Mouse (Mus musculus) lung, embryonic 14.5 days (tissue): ENCODE data around the gene Iqsec1. TPM values are rescaled to one million over a fixed set of nuclear protein-coding genes. Genes with fewer than 3 reads are reported as not detected.
A peak's percentile ranks its signal among the peaks of the same experiment; 100 is the strongest.

Experiments used
- ATAC-seq: fragments of 200-750 bp; cut with Nextera tagmentation; 2 replicates; pipeline ENCODE4 v1.8.0; 2017; ENCODE audit warnings: mild to moderate bottlenecking, moderate TSS enrichment, moderate library complexity; ENCODE audit not compliant: insufficient read depth
- DNase-seq: peaks from one replicate; pipeline ENCODE4 v3.0.0-alpha.2; 2015
- H3K27ac ChIP-seq: fragments of 300-500 bp; sonication (generic); 2 replicates; pipeline ENCODE4 v1.5.1; 2014; ENCODE audit warnings: low read depth, mild to moderate bottlenecking, moderate library complexity
- H3K27me3 ChIP-seq: fragments of 300-500 bp; sonication (generic); 2 replicates; pipeline ENCODE4 v1.6.1; 2014; ENCODE audit warnings: low read length, control low read depth; ENCODE audit not compliant: insufficient read depth
- H3K36me3 ChIP-seq: fragments of 300-500 bp; sonication (generic); 2 replicates; pipeline ENCODE4 v1.6.1; 2014; ENCODE audit warnings: control low read depth; ENCODE audit not compliant: insufficient read depth
- H3K4me1 ChIP-seq: fragments of 300-500 bp; sonication (generic); 2 replicates; pipeline ENCODE4 v1.6.1; 2014; ENCODE audit warnings: antibody characterized with exemption, control low read depth; ENCODE audit not compliant: insufficient read depth
- H3K4me2 ChIP-seq: fragments of 300-500 bp; sonication (generic); 2 replicates; pipeline ENCODE4 v1.6.1; 2014; ENCODE audit warnings: mild to moderate bottlenecking
- H3K4me3 ChIP-seq: fragments of 300-500 bp; sonication (generic); 2 replicates; pipeline ENCODE4 v1.5.1; 2014; ENCODE audit warnings: low read depth, low read length
- H3K9ac ChIP-seq: fragments of 300-500 bp; sonication (generic); 2 replicates; pipeline ENCODE4 v1.6.1; 2014
- H3K9me3 ChIP-seq: fragments of 300-500 bp; sonication (generic); 2 replicates; pipeline ENCODE4 v1.6.1; 2016; ENCODE audit warnings: low read depth, low read length, control low read depth
- CTCF ChIP-seq: IDR thresholded peaks from 2 replicates; pipeline ENCODE4 v1.5.1; 2016; ENCODE audit warnings: antibody characterized with exemption, low read depth
- WGBS: fragments of 180-500 bp; shearing (Covaris S2); extraction: QIAGEN DNeasy Blood & Tissue Kit; methylation state at CpG from one replicate; pipeline ENCODE4 v1.1.7; 2014; 5-methylcytosine and 5-hydroxymethylcytosine counted together
- polyA plus RNA-seq: library from polyadenylated mRNA; unstranded; fragments of >200 nt; fragmentation: Nextera tagmentation; extraction: Ambion mirVana; gene quantifications from 2 replicates; pipeline ENCODE4 v1.2.1, GENCODE M21; 2014

Gene Iqsec1
- polyA plus RNA-seq, 1 experiment from 2014 or later, result 15.8 TPM

DNA sequence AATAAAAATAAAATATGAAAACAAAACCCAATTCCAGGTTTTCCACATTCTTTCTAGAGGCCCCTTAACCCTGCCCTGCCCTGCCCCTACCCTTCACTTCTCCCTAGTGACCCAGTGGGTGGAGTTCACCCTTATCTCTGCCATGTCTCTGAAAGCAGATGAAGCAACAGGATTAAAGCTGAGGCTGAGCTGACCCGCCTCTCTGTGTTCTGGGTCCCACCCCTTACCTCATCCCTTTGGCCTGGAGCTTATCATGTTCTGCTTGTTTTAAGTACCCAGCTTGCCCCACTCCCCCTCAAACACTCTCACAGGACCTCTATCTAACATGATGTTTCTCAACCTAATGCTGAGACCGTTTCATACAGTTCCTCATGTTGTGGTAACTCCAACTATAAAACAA is 238.4 kb downstream of the Iqsec1 start:
- TF ChIP-seq CTCF, result no peak
- DNase-seq (no peak), ATAC-seq (no peak)
- no peaks in the 10 kb centered on the region for H3K36me3 ChIP-seq
- no peak overlapping the region for H3K9ac ChIP-seq
- H3K4me2 ChIP-seq, result no peak overlapping the region
- no peaks in the 10 kb centered on the region for H3K9me3 ChIP-seq
- 0 out of 2 replicates have a peak, but pooled peaks cover 9% of the 10 kb centered on the region for H3K4me1 ChIP-seq
- H3K4me3 ChIP-seq, result no peak overlapping the region
- WGBS, result 26% methylated on average over 2 of the region's 2 CpGs
- no peak overlapping the region for H3K27ac ChIP-seq
- no peaks in the 10 kb centered on the region for H3K27me3 ChIP-seq

- TF ChIP-seq CTCF, result no peak
- no peak overlapping the region for H3K27ac ChIP-seq
- H3K4me1 ChIP-seq, result 0 out of 2 replicates have a peak, but pooled peaks cover 9% of the 10 kb centered on the region
- no peak for ATAC-seq
- H3K4me3 ChIP-seq, result no peak overlapping the region
- H3K4me2 ChIP-seq, result no peak overlapping the region
- 80% methylated on average over 4 of the region's 4 CpGs for WGBS
- H3K27me3 ChIP-seq, result no peaks in the 10 kb centered on the region
- no peaks in the 10 kb centered on the region for H3K36me3 ChIP-seq
- no peak for DNase-seq
- H3K9me3 ChIP-seq, result no peaks in the 10 kb centered on the region
- H3K9ac ChIP-seq, result no peak overlapping the region
These were observed 239.0 kb downstream of the Iqsec1 start for GRCm38 (mm10) chr6:90749414-90749937.

- Histone ChIP-seq H3K4me1 (0 out of 2 replicates have a peak, but pooled peaks cover 9% of the 10 kb centered on the region), H3K4me2 (no peak overlapping the region), H3K36me3 (no peaks in the 10 kb centered on the region), H3K27me3 (no peaks in the 10 kb centered on the region), H3K4me3 (no peak overlapping the region), H3K27ac (no peak overlapping the region), H3K9me3 (no peaks in the 10 kb centered on the region), H3K9ac (no peak overlapping the region)
- no peak for DNase-seq
- ATAC-seq, result no peak
- TF ChIP-seq CTCF, result no peak
These were observed 239.5 kb downstream of the Iqsec1 start for GRCm38 (mm10) chr6:90748976-90749375.

DNA sequence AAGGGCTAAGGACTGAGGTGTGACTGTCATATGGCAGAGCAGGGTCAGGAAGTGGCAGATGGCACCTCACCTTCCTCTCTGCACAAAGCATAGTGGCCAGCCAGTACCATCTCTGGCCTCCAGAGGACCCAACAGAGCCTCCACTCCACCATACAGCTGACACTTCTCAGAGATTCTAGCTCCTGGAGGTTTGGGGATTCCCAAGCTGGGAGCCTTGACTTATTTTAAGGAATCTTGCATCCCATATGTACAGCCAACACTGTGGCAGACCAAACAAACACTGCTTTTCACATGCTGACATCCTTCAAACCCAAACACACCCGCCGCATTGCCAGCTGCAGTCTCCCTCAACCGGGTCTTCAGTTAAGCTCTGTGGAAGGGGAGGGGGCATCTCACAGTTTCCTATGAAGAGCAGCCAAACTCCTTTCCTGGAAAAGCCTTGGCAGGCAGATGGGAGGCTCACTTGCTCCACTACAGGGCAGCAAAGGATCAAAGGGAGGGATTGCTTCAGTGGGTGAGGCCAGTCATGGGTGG is 242.1 kb downstream of the Iqsec1 start:
- Histone ChIP-seq H3K4me2 (no peak overlapping the region), H3K4me3 (no peak overlapping the region), H3K27ac (peak overlapping the region; percentile 33; the same call in 1 of the 2 replicates), H3K9me3 (no peaks in the 10 kb centered on the region), H3K4me1 (0 out of 2 replicates have a peak, but pooled peaks cover 8% of the 10 kb centered on the region), H3K27me3 (no peaks in the 10 kb centered on the region), H3K9ac (no peak overlapping the region), H3K36me3 (no peaks in the 10 kb centered on the region)
- peak; percentile 46; the same call in 1 of the 2 replicates for TF ChIP-seq CTCF
- ATAC-seq, result peak; percentile 81
- WGBS, result 24% methylated on average over 3 of the region's 3 CpGs
- peak; percentile 73 for DNase-seq

DNA sequence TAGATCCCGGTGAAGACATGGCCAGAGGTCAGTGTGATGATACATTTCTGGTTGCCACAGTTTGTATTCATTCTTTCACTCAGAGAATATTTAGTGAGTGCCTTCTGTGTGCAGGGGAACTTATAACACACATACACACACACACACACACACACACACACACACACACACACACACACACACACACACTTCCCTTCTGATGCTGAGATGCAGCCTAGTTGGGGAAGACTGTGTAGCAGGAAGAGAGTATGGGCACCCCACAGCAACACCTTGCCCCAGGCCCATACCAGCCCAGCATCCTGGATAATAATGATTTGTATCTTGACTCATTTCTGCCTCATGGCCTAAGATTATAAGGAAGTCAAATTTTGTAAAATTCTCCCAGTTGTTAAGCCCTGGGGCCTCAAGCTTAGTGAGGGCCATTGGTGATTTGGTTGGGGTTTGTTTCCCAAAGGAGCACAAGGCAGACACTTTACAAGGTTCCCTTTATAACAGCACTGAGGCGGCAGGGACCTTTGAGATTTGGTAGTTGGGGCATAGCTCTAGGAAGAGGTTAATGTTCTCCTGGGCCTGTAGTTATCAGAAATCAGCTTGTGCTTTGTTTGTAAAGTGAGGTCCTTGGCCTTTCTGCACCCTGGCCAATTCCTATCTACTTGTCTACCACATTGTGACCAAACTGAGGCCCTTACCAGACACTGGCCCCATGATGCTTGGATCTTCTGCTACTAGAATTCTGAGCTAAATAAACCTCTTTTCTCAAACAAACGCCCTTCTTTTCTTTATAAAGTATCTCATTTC is 242.9 kb downstream of the Iqsec1 start:
- no peak for TF ChIP-seq CTCF
- H3K27me3 ChIP-seq, result no peaks in the 10 kb centered on the region
- H3K9ac ChIP-seq, result no peak overlapping the region
- 0 out of 2 replicates have a peak, but pooled peaks cover 2% of the 10 kb centered on the region for H3K4me1 ChIP-seq
- ATAC-seq (no peak), DNase-seq (no peak)
- H3K4me3 ChIP-seq, result no peak overlapping the region
- no peak overlapping the region for H3K27ac ChIP-seq
- H3K36me3 ChIP-seq, result no peaks in the 10 kb centered on the region
- whole genome bisulfite sequencing, result 54% methylated on average over 3 of the region's 3 CpGs
- no peaks in the 10 kb centered on the region for H3K9me3 ChIP-seq
- no peak overlapping the region for H3K4me2 ChIP-seq

GRCm38 (mm10) chr6:90742453-90742852 is 246.0 kb downstream of the Iqsec1 start:
- H3K9ac ChIP-seq, result no peak overlapping the region
- 66% methylated on average over 1 of the region's 1 CpGs for WGBS

GRCm38 (mm10) chr6:90741717-90742116 is 246.8 kb downstream of the Iqsec1 start:
- no peak for TF ChIP-seq CTCF
- no peak for ATAC-seq
- 0 out of 2 replicates have a peak, but pooled peaks cover 1% of the 10 kb centered on the region for H3K4me1 ChIP-seq
- H3K4me3 ChIP-seq, result no peak overlapping the region
- 96% methylated on average over 5 of the region's 5 CpGs for WGBS
- no peaks in the 10 kb centered on the region for H3K36me3 ChIP-seq
- H3K27ac ChIP-seq, result no peak overlapping the region
- H3K27me3 ChIP-seq, result no peaks in the 10 kb centered on the region
- DNase-seq, result no peak
- H3K4me2 ChIP-seq, result no peak overlapping the region
- H3K9ac ChIP-seq, result no peak overlapping the region
- no peaks in the 10 kb centered on the region for H3K9me3 ChIP-seq

More at GRCm38 (mm10) chr6:90742453-90742852, 246.0 kb downstream of the Iqsec1 start:
- Histone ChIP-seq H3K4me3 (no peak overlapping the region), H3K9me3 (no peaks in the 10 kb centered on the region), H3K27ac (no peak overlapping the region), H3K4me2 (no peak overlapping the region), H3K36me3 (no peaks in the 10 kb centered on the region), H3K4me1 (0 out of 2 replicates have a peak, but pooled peaks cover 2% of the 10 kb centered on the region), H3K27me3 (no peaks in the 10 kb centered on the region)
- ATAC-seq (no peak), DNase-seq (no peak)
- no peak for TF ChIP-seq CTCF
